Mouse (Mus musculus): Measurements from ENCODE around the gene Tubg2. TPM values are rescaled to one million over a fixed set of nuclear protein-coding genes. Genes with fewer than 3 reads are reported as not detected.

The Tubg2 gene
- polyA plus RNA-seq, 1 experiment, result 1.9 TPM

DNA sequence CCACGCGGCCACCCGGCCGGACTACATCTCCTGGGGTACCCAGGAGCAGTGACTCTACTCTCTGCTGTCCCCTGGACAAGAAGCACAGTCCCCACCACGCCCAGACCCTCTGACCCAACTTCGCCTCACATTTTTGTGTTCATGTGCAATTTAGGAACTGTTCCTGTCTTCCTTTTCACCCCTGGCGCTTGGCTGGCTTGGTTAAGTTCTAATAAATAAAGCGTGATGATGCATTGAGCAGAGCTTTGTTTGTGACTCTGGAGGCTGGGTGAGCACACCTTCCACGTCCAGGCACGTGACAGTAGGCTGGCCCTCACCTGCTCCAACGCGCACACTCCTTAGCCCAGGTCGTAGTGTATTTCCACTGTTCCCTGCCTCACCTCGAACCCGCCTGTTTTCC is 5.8 kb downstream of the Tubg2 start:
- no peak overlapping the region for H3K4me3 ChIP-seq (ENCODE audit: control insufficient read depth, low read depth, low read length)
- no peak for TF ChIP-seq POLR2A (IDR thresholded peaks at IDR 0.05; ENCODE audit: control insufficient read depth, low read depth, low read length)
- TF ChIP-seq CTCF (IDR thresholded peaks at IDR 0.05; ENCODE audit: control insufficient read depth, insufficient read depth, insufficient replicate concordance, low read depth, low read length), result no peak
- H3K27me3 ChIP-seq (ENCODE audit: control insufficient read depth, insufficient read depth, low read length), result peaks cover 2% of the 10 kb centered on the region
- no peaks in the 10 kb centered on the region for H3K36me3 ChIP-seq (ENCODE audit: control insufficient read depth, insufficient read depth, low read length)
- H3K27ac ChIP-seq (ENCODE audit: control insufficient read depth, insufficient read depth, low read depth, low read length), result no peak overlapping the region
- peaks cover 7% of the 10 kb centered on the region for H3K4me1 ChIP-seq (ENCODE audit: control insufficient read depth, insufficient read depth, low read length)

- no peak overlapping the region for H3K4me3 ChIP-seq (ENCODE audit: control insufficient read depth, low read depth, low read length)
- H3K27me3 ChIP-seq (ENCODE audit: control insufficient read depth, insufficient read depth, low read length), result peaks cover 2% of the 10 kb centered on the region
- no peaks in the 10 kb centered on the region for H3K36me3 ChIP-seq (ENCODE audit: control insufficient read depth, insufficient read depth, low read length)
- H3K4me1 ChIP-seq (ENCODE audit: control insufficient read depth, insufficient read depth, low read length), result peaks cover 7% of the 10 kb centered on the region
- no peak for TF ChIP-seq POLR2A (IDR thresholded peaks at IDR 0.05; ENCODE audit: control insufficient read depth, low read depth, low read length)
- H3K27ac ChIP-seq (ENCODE audit: control insufficient read depth, insufficient read depth, low read depth, low read length), result peak overlapping the region; percentile 26; the same call in 1 of the 2 replicates
Measured at GRCm38 (mm10) chr11:101162301-101162700, 6.6 kb downstream of the Tubg2 start.

GRCm38 (mm10) chr11:101162772-101163171 is 7.1 kb downstream of the Tubg2 start:
- no peak overlapping the region for H3K4me3 ChIP-seq (ENCODE audit: control insufficient read depth, low read depth, low read length)

GRCm38 (mm10) chr11:101163476-101164350 is 8.0 kb downstream of the Tubg2 start:
- peaks cover 7% of the 10 kb centered on the region for H3K4me1 ChIP-seq (ENCODE audit: control insufficient read depth, insufficient read depth, low read length)
- peaks cover 2% of the 10 kb centered on the region for H3K27me3 ChIP-seq (ENCODE audit: control insufficient read depth, insufficient read depth, low read length)
- no peaks in the 10 kb centered on the region for H3K36me3 ChIP-seq (ENCODE audit: control insufficient read depth, insufficient read depth, low read length)
- H3K4me3 ChIP-seq (ENCODE audit: control insufficient read depth, low read depth, low read length), result no peak overlapping the region; the same call in 1 of the 2 replicates
- TF ChIP-seq CTCF (IDR thresholded peaks at IDR 0.05; ENCODE audit: control insufficient read depth, insufficient read depth, insufficient replicate concordance, low read depth, low read length) (no peak), POLR2A (IDR thresholded peaks at IDR 0.05; ENCODE audit: control insufficient read depth, low read depth, low read length) (no peak)
- H3K27ac ChIP-seq (ENCODE audit: control insufficient read depth, insufficient read depth, low read depth, low read length), result no peak overlapping the region

More at GRCm38 (mm10) chr11:101162772-101163171, 7.1 kb downstream of the Tubg2 start:
- H3K27me3 ChIP-seq (ENCODE audit: control insufficient read depth, insufficient read depth, low read length), result peaks cover 2% of the 10 kb centered on the region
- H3K36me3 ChIP-seq (ENCODE audit: control insufficient read depth, insufficient read depth, low read length), result no peaks in the 10 kb centered on the region
- no peak for TF ChIP-seq POLR2A (IDR thresholded peaks at IDR 0.05; ENCODE audit: control insufficient read depth, low read depth, low read length)
- no peak for TF ChIP-seq CTCF (IDR thresholded peaks at IDR 0.05; ENCODE audit: control insufficient read depth, insufficient read depth, insufficient replicate concordance, low read depth, low read length)
- H3K27ac ChIP-seq (ENCODE audit: control insufficient read depth, insufficient read depth, low read depth, low read length), result no peak overlapping the region; the same call in 1 of the 2 replicates
- H3K4me1 ChIP-seq (ENCODE audit: control insufficient read depth, insufficient read depth, low read length), result peaks cover 7% of the 10 kb centered on the region

GRCm38 (mm10) chr11:101164351-101164665 is 8.6 kb downstream of the Tubg2 start:
- no peak overlapping the region for H3K27ac ChIP-seq (ENCODE audit: control insufficient read depth, insufficient read depth, low read depth, low read length)
- H3K4me3 ChIP-seq (ENCODE audit: control insufficient read depth, low read depth, low read length), result no peak overlapping the region; the same call in 1 of the 2 replicates
- H3K4me1 ChIP-seq (ENCODE audit: control insufficient read depth, insufficient read depth, low read length), result peaks cover 7% of the 10 kb centered on the region
- H3K27me3 ChIP-seq (ENCODE audit: control insufficient read depth, insufficient read depth, low read length), result peaks cover 2% of the 10 kb centered on the region
- H3K36me3 ChIP-seq (ENCODE audit: control insufficient read depth, insufficient read depth, low read length), result no peaks in the 10 kb centered on the region
- TF ChIP-seq POLR2A (IDR thresholded peaks at IDR 0.05; ENCODE audit: control insufficient read depth, low read depth, low read length) (no peak), CTCF (IDR thresholded peaks at IDR 0.05; ENCODE audit: control insufficient read depth, insufficient read depth, insufficient replicate concordance, low read depth, low read length) (no peak)

GRCm38 (mm10) chr11:101164677-101165580 is 9.2 kb downstream of the Tubg2 start:
- no peak overlapping the region for H3K4me3 ChIP-seq (ENCODE audit: control insufficient read depth, low read depth, low read length)
- H3K27ac ChIP-seq (ENCODE audit: control insufficient read depth, insufficient read depth, low read depth, low read length), result no peak overlapping the region
- peaks cover 2% of the 10 kb centered on the region for H3K27me3 ChIP-seq (ENCODE audit: control insufficient read depth, insufficient read depth, low read length)
- H3K4me1 ChIP-seq (ENCODE audit: control insufficient read depth, insufficient read depth, low read length), result peaks cover 9% of the 10 kb centered on the region
- no peaks in the 10 kb centered on the region for H3K36me3 ChIP-seq (ENCODE audit: control insufficient read depth, insufficient read depth, low read length)
- TF ChIP-seq CTCF (IDR thresholded peaks at IDR 0.05; ENCODE audit: control insufficient read depth, insufficient read depth, insufficient replicate concordance, low read depth, low read length) (no peak), POLR2A (IDR thresholded peaks at IDR 0.05; ENCODE audit: control insufficient read depth, low read depth, low read length) (no peak)

- no peak for TF ChIP-seq POLR2A (IDR thresholded peaks at IDR 0.05; ENCODE audit: control insufficient read depth, low read depth, low read length)
- no peak for TF ChIP-seq CTCF (IDR thresholded peaks at IDR 0.05; ENCODE audit: control insufficient read depth, insufficient read depth, insufficient replicate concordance, low read depth, low read length)
- no peak overlapping the region for H3K27ac ChIP-seq (ENCODE audit: control insufficient read depth, insufficient read depth, low read depth, low read length)
- no peaks in the 10 kb centered on the region for H3K36me3 ChIP-seq (ENCODE audit: control insufficient read depth, insufficient read depth, low read length)
- peaks cover 19% of the 10 kb centered on the region for H3K4me1 ChIP-seq (ENCODE audit: control insufficient read depth, insufficient read depth, low read length)
- H3K4me3 ChIP-seq (ENCODE audit: control insufficient read depth, low read depth, low read length), result no peak overlapping the region
- peaks cover 2% of the 10 kb centered on the region for H3K27me3 ChIP-seq (ENCODE audit: control insufficient read depth, insufficient read depth, low read length)
Measured at GRCm38 (mm10) chr11:101166357-101166756, 10.7 kb downstream of the Tubg2 start.

Data from testis, adult 2 months (tissue).